Mouse (Mus musculus) cortical plate, adult 2 months (tissue): Measurements from ENCODE around the gene Olfr1245. TPM values are rescaled to one million over a fixed set of nuclear protein-coding genes. Genes with fewer than 3 reads are reported as not detected.
"Not testable (repeated sequence)": the region's sequence is repeated elsewhere in the genome, so short reads cannot be mapped to it uniquely, and the experiment has no call there.

ENCODE experiments used
- H3K27ac ChIP-seq: fragments of 200-500 bp; 2 replicates; pipeline ENCODE4 v1.5.1; 2012; ENCODE audit warnings: low read length, control low read depth, inconsistent platforms; ENCODE audit not compliant: insufficient read depth
- H3K4me1 ChIP-seq: fragments of 200-500 bp; 2 replicates; pipeline ENCODE4 v1.6.1; 2011; ENCODE audit warnings: low read length; ENCODE audit not compliant: control insufficient read depth, insufficient read depth
- H3K4me3 ChIP-seq: fragments of 200-500 bp; 2 replicates; pipeline ENCODE4 v1.5.1; 2011; ENCODE audit warnings: mild to moderate bottlenecking, low read length, control low read depth; ENCODE audit not compliant: insufficient read depth
- CTCF ChIP-seq: fragments of 200-500 bp; IDR thresholded peaks from 2 replicates; pipeline ENCODE4 v1.5.1; 2011; ENCODE audit warnings: mild to moderate bottlenecking, control low read depth, low read length; ENCODE audit not compliant: insufficient read depth; ENCODE audit errors: extremely low read depth
- POLR2A ChIP-seq: fragments of 200-500 bp; IDR thresholded peaks from 2 replicates; pipeline ENCODE4 v1.6.1; 2011; ENCODE audit warnings: mild to moderate bottlenecking, low read length, control low read depth; ENCODE audit not compliant: insufficient read depth; ENCODE audit errors: extremely low read depth
- polyA plus RNA-seq: library from polyadenylated mRNA; depleted of rRNA; stranded (reverse); fragments of >200 nt; gene quantifications from 2 replicates; pipeline ENCODE4 v1.2.3, GENCODE M21; 2012; rRNA removed

The Olfr1245 gene
- not detected in 2 replicates for polyA plus RNA-seq

DNA sequence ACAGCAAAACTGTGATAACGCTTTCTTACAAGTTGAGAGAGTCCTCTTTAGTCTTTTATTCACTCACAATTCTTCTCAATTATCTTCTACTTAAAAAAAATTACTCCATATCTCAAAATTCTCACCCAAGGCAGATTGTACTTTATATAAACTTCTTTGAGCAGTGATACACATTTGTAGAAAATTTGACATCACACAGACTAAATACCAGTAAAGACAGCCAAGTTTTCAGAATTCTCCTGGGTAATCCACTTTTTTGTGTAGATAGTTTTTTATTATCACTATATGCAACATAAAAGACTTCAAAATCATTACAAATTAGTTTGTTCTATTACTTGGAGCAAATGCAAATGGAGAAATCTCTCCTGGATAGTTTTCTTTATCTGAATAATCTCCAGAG lies at the start of gene Olfr1245:
TSS of gene Olfr1245 (minus strand) at position 101 of the 400 bp plus-strand sequence.
- Histone ChIP-seq H3K4me3 (no peak within 1 kb of the TSS), H3K4me1 (no peaks in the 10 kb centered on the region), H3K27ac (no peak within 1 kb of the TSS)
- no peak for TF ChIP-seq CTCF
- TF ChIP-seq POLR2A = no peak

GRCm38 (mm10) chr2:89618145-89618544 lies 39.9 kb upstream of the Olfr1245 start, which contains the start of gene Olfr1248:
Olfr1248 (minus strand) TSS chr2:89618245.
- H3K27ac ChIP-seq, H3K4me1 ChIP-seq, H3K4me3 ChIP-seq: not testable (repeated sequence)

DNA sequence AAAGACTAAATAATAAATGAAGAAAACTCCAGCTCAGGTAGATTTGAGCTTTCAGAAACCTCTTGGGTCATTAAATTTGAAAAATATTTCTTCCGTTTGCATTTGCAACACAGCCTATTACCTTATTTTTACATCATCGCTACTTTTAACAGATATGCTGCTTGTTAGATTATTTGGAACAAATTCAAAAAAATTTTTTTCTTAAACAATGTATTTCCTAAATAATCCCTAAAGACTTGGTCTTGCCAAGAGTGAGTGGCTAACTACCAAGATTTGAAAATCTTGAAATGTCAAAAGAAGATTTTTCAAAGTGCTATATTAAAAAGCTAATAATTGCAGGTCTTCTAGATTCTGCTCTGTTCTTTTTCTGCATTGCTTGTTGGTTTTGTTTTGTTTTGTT lies 35.8 kb upstream of the Olfr1245 start, which contains the start of gene Olfr1247:
TSS of gene Olfr1247 (minus strand) at position 101 of the 400 bp plus-strand sequence.
- H3K4me1 ChIP-seq = no peaks in the 10 kb centered on the region
- H3K4me3 ChIP-seq = no peak within 1 kb of the TSS
- H3K27ac ChIP-seq = no peak within 1 kb of the TSS
- TF ChIP-seq CTCF (no peak), POLR2A (no peak)

DNA sequence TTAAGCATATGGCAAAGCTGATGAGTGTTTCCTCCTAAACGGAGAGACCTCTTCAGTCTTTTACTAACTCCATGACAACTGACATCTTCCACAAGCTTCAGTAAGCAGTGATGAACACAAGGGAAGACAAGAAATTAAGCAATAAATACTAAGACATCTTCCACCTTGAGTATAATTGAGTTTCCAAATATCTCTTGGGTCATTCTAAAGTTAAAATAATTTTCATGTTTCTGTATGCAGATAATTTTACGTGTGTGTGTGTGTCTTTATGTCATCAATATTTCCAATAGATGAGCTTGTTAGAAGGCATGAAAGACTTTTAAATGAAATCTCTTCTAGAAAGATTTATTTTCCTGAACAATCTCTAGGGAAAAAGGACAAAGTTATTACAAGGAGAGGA lies 14.8 kb upstream of the Olfr1245 start, which contains the start of gene Olfr1246:
TSS of gene Olfr1246 (minus strand) at position 101 of the 400 bp plus-strand sequence.
- Histone ChIP-seq H3K4me1 (no peaks in the 10 kb centered on the region), H3K4me3 (no peak within 1 kb of the TSS), H3K27ac (no peak within 1 kb of the TSS)
- TF ChIP-seq POLR2A = no peak
- TF ChIP-seq CTCF = no peak

GRCm38 (mm10) chr2:89562706-89563105 lies 15.5 kb downstream of the Olfr1245 start:
- H3K27ac ChIP-seq, H3K4me3 ChIP-seq, H3K4me1 ChIP-seq: not testable (repeated sequence)

- Histone ChIP-seq H3K27ac (no peak overlapping the region), H3K4me1 (no peaks in the 10 kb centered on the region), H3K4me3 (no peak overlapping the region)
- TF ChIP-seq CTCF (0 out of 2 replicates have a peak, but pooled peaks have one; percentile 8), POLR2A (no peak)
Measured at GRCm38 (mm10) chr2:89544516-89544915, 33.7 kb downstream of the Olfr1245 start.

DNA sequence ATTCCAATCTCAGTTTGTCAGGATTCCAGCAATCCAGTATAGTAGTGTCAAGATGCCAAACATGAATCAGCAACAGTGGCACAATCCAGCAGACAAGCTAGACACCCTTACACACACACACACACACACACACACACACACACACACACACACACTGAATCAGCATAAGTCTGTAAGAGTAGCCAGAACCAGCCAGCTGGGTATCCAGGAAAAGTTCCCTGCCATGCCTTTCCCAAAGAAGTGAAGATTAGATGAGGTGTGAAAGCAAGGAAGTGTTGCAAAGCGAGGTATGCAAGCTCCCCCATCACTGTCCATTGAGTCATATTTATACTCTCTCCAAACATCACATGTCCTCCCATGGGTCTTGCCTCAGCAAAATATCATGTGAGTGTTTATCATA lies 38.3 kb downstream of the Olfr1245 start:
- no peak overlapping the region for H3K4me3 ChIP-seq
- TF ChIP-seq CTCF (no peak), POLR2A (no peak)
- no peaks in the 10 kb centered on the region for H3K4me1 ChIP-seq
- H3K27ac ChIP-seq = no peak overlapping the region

GRCm38 (mm10) chr2:89531387-89531786 lies 46.9 kb downstream of the Olfr1245 start, which contains the start of gene Olfr1243:
Olfr1243 (minus strand) TSS chr2:89531487.
- Histone ChIP-seq H3K27ac (no peak within 1 kb of the TSS), H3K4me1 (no peaks in the 10 kb centered on the region), H3K4me3 (no peak within 1 kb of the TSS)
- no peak for TF ChIP-seq POLR2A
- TF ChIP-seq CTCF = no peak

Other genes starting within 250 kb of the Olfr1245 start
- not detected in 2 replicates for gene Olfr1232, start 248.8 kb downstream of the Olfr1245 start, polyA plus RNA-seq
- gene Olfr1233, start 236.0 kb downstream of the Olfr1245 start, polyA plus RNA-seq = not detected in 2 replicates
- not detected in 2 replicates for gene Olfr1234, start 213.6 kb downstream of the Olfr1245 start, polyA plus RNA-seq
- not detected in 2 replicates for gene Olfr1238, start 168.8 kb downstream of the Olfr1245 start, polyA plus RNA-seq
- not detected in 2 replicates for gene Olfr1239, start 158.0 kb downstream of the Olfr1245 start, polyA plus RNA-seq
- gene Olfr1240, start 135.4 kb downstream of the Olfr1245 start, polyA plus RNA-seq = not detected in 2 replicates
- gene Olfr1241, start 91.3 kb downstream of the Olfr1245 start, polyA plus RNA-seq = not detected in 2 replicates
- not detected in 2 replicates for gene Olfr1242, start 80.1 kb downstream of the Olfr1245 start, polyA plus RNA-seq
- gene Olfr1243, start 47.0 kb downstream of the Olfr1245 start, polyA plus RNA-seq = not detected in 2 replicates
- gene Olfr1246, start 14.7 kb upstream of the Olfr1245 start, polyA plus RNA-seq = not detected in 2 replicates
- 0.02 TPM in 1 of 2 replicates, not detected in the other for gene Olfr1247, start 35.7 kb upstream of the Olfr1245 start, polyA plus RNA-seq
- gene Olfr1248, start 39.8 kb upstream of the Olfr1245 start, polyA plus RNA-seq = not detected in 2 replicates
- not detected in 2 replicates for gene Olfr1249, start 56.5 kb upstream of the Olfr1245 start, polyA plus RNA-seq
- not detected in 2 replicates for gene Olfr1250, start 83.0 kb upstream of the Olfr1245 start, polyA plus RNA-seq
- not detected in 2 replicates for gene Olfr1251, start 93.5 kb upstream of the Olfr1245 start, polyA plus RNA-seq
- gene Olfr1252, start 146.6 kb upstream of the Olfr1245 start, polyA plus RNA-seq = not detected in 2 replicates
- not detected in 2 replicates for gene Olfr1253, start 178.6 kb upstream of the Olfr1245 start, polyA plus RNA-seq
- not detected in 2 replicates for gene Olfr1254, start 215.2 kb upstream of the Olfr1245 start, polyA plus RNA-seq
- gene Olfr1255, start 233.6 kb upstream of the Olfr1245 start, polyA plus RNA-seq = not detected in 2 replicates